Mouse (Mus musculus) cerebellum, postnatal 10 days (tissue): ENCODE data around the gene Hdc.
"Not testable (repeated sequence)": the region's sequence is repeated elsewhere in the genome, so short reads cannot be mapped to it uniquely, and the experiment has no call there.

ENCODE experiments used
- DNase-seq, 2 experiments: peaks; one replicate each; pipeline ENCODE4 v3.0.0; 2021; ENCODE audit warnings: mixed read lengths in 2 of 2

Gene Hdc

GRCm38 (mm10) chr2:126619249-126619704 is at the start of gene Hdc:
TSS of gene Hdc (minus strand) at chr2:126619299.
- DNase-seq, result no peak

GRCm38 (mm10) chr2:126668621-126669252 is 49.6 kb upstream of the Hdc start:
- DNase-seq, result no peak

- no peak for DNase-seq
These were observed 46.9 kb upstream of the Hdc start for GRCm38 (mm10) chr2:126665984-126666383.

GRCm38 (mm10) chr2:126663481-126663880 is 44.4 kb upstream of the Hdc start:
- DNase-seq, result peak; percentile 52 to 56

GRCm38 (mm10) chr2:126652929-126653328 is 33.8 kb upstream of the Hdc start:
- no peak for DNase-seq

- no peak for DNase-seq
These were observed 28.7 kb upstream of the Hdc start for GRCm38 (mm10) chr2:126647762-126648161.

- DNase-seq, result no peak
These were observed 27.4 kb upstream of the Hdc start for GRCm38 (mm10) chr2:126646461-126646860.

GRCm38 (mm10) chr2:126644768-126645167 is 25.7 kb upstream of the Hdc start:
- no peak for DNase-seq

GRCm38 (mm10) chr2:126640298-126640697 is 21.2 kb upstream of the Hdc start:
- no peak for DNase-seq

GRCm38 (mm10) chr2:126635939-126636823 is 17.1 kb upstream of the Hdc start:
- no peak for DNase-seq

GRCm38 (mm10) chr2:126633165-126633564 is 14.1 kb upstream of the Hdc start:
- no peak for DNase-seq

- no peak for DNase-seq
These were observed 9.4 kb upstream of the Hdc start for GRCm38 (mm10) chr2:126628455-126628995.

- DNase-seq, result peak; percentile 77 to 79
These were observed 4.0 kb upstream of the Hdc start for GRCm38 (mm10) chr2:126623138-126623537.

GRCm38 (mm10) chr2:126622455-126622854 is 3.4 kb upstream of the Hdc start:
- DNase-seq, result no peak

GRCm38 (mm10) chr2:126618470-126619179 is 474 bp downstream of the Hdc start:
- DNase-seq, result peak; percentile 16 to 23

- no peak for DNase-seq
These were observed 3.7 kb downstream of the Hdc start for GRCm38 (mm10) chr2:126615355-126615754.

- DNase-seq, result not testable (repeated sequence)
These were observed 9.5 kb downstream of the Hdc start for GRCm38 (mm10) chr2:126609600-126609999.

GRCm38 (mm10) chr2:126607553-126608203 is 11.4 kb downstream of the Hdc start:
- no peak for DNase-seq

- DNase-seq, result no peak
These were observed 12.4 kb downstream of the Hdc start for GRCm38 (mm10) chr2:126606688-126607062.

GRCm38 (mm10) chr2:126606061-126606687 is 12.9 kb downstream of the Hdc start:
- no peak for DNase-seq

- no peak for DNase-seq
These were observed 17.0 kb downstream of the Hdc start for GRCm38 (mm10) chr2:126601918-126602600.
